Mouse (Mus musculus): ENCODE results near the gene Krt33b.

Gene Krt33b

GRCm38 (mm10) chr11:100029768-100030167 is at the start of gene Krt33b:
Gene Krt33b, minus strand, starts transcription at chr11:100029868.
- no peak for DNase-seq (ENCODE audit: low spot score in 2 of 2)

- DNase-seq (ENCODE audit: low spot score in 2 of 2): no peak
These were observed 44.2 kb upstream of the Krt33b start for GRCm38 (mm10) chr11:100073873-100074272.

GRCm38 (mm10) chr11:100067293-100068036 is 37.8 kb upstream of the Krt33b start:
- DNase-seq (ENCODE audit: low spot score in 2 of 2): peak in 1 of 2 experiments; percentile 38

GRCm38 (mm10) chr11:100066236-100067010 is 36.8 kb upstream of the Krt33b start:
- no peak for DNase-seq (ENCODE audit: low spot score in 2 of 2)

GRCm38 (mm10) chr11:100058875-100059274 is 29.2 kb upstream of the Krt33b start:
- DNase-seq (ENCODE audit: low spot score in 2 of 2): no peak

GRCm38 (mm10) chr11:100055686-100056655 is 26.3 kb upstream of the Krt33b start:
- DNase-seq (ENCODE audit: low spot score in 2 of 2): no peak

- no peak for DNase-seq (ENCODE audit: low spot score in 2 of 2)
These were observed 20.8 kb upstream of the Krt33b start, which contains the start of gene Krt31 for GRCm38 (mm10) chr11:100050451-100050850. Gene Krt31, minus strand, starts transcription at chr11:100050551.

- no peak for DNase-seq (ENCODE audit: low spot score in 2 of 2)
These were observed 17.5 kb upstream of the Krt33b start for GRCm38 (mm10) chr11:100047193-100047592.

GRCm38 (mm10) chr11:100046303-100046866 is 16.7 kb upstream of the Krt33b start:
- DNase-seq (ENCODE audit: low spot score in 2 of 2): no peak

GRCm38 (mm10) chr11:100041454-100041853 is 11.8 kb upstream of the Krt33b start, which contains the start of gene Krt34:
Gene Krt34, minus strand, starts transcription at chr11:100041554.
- DNase-seq (ENCODE audit: low spot score in 2 of 2): no peak

- no peak for DNase-seq (ENCODE audit: low spot score in 2 of 2)
These were observed 8.2 kb downstream of the Krt33b start for GRCm38 (mm10) chr11:100021438-100021837.

GRCm38 (mm10) chr11:100019466-100019865 is 10.2 kb downstream of the Krt33b start:
- DNase-seq (ENCODE audit: low spot score in 2 of 2): no peak

GRCm38 (mm10) chr11:100016112-100016511 is 13.6 kb downstream of the Krt33b start, which contains the start of gene Krt33a:
Gene Krt33a, minus strand, starts transcription at chr11:100016212.
- DNase-seq (ENCODE audit: low spot score in 2 of 2): no peak

- no peak for DNase-seq (ENCODE audit: low spot score in 2 of 2)
These were observed 15.9 kb downstream of the Krt33b start for GRCm38 (mm10) chr11:100013691-100014171.

- no peak for DNase-seq (ENCODE audit: low spot score in 2 of 2)
These were observed 19.0 kb downstream of the Krt33b start for GRCm38 (mm10) chr11:100010682-100011081.

- no peak for DNase-seq (ENCODE audit: low spot score in 2 of 2)
These were observed 21.3 kb downstream of the Krt33b start for GRCm38 (mm10) chr11:100008336-100008735.

GRCm38 (mm10) chr11:100006624-100007023 is 23.0 kb downstream of the Krt33b start:
- no peak for DNase-seq (ENCODE audit: low spot score in 2 of 2)

- DNase-seq (ENCODE audit: low spot score in 2 of 2): no peak
These were observed 23.8 kb downstream of the Krt33b start for GRCm38 (mm10) chr11:100005905-100006304.

- peak in 1 of 2 experiments; percentile 67 for DNase-seq (ENCODE audit: low spot score in 2 of 2)
These were observed 24.8 kb downstream of the Krt33b start for GRCm38 (mm10) chr11:100004846-100005245.

- DNase-seq (ENCODE audit: low spot score in 2 of 2): no peak
These were observed 30.6 kb downstream of the Krt33b start for GRCm38 (mm10) chr11:99999091-99999490.

GRCm38 (mm10) chr11:99994384-99994661 is 35.3 kb downstream of the Krt33b start:
- DNase-seq (ENCODE audit: low spot score in 2 of 2): no peak
